Mouse (Mus musculus) cerebellum, adult 9-10 months (tissue): ENCODE results near the gene Mrps17.
A peak's percentile ranks its signal among the peaks of the same experiment; 100 is the strongest.
"Not testable (repeated sequence)": the region's sequence is repeated elsewhere in the genome, so short reads cannot be mapped to it uniquely, and the experiment has no call there.

Experiments
- DNase-seq: peaks from one replicate; pipeline ENCODE4 v3.0.0; 2022

The Mrps17 gene

DNA sequence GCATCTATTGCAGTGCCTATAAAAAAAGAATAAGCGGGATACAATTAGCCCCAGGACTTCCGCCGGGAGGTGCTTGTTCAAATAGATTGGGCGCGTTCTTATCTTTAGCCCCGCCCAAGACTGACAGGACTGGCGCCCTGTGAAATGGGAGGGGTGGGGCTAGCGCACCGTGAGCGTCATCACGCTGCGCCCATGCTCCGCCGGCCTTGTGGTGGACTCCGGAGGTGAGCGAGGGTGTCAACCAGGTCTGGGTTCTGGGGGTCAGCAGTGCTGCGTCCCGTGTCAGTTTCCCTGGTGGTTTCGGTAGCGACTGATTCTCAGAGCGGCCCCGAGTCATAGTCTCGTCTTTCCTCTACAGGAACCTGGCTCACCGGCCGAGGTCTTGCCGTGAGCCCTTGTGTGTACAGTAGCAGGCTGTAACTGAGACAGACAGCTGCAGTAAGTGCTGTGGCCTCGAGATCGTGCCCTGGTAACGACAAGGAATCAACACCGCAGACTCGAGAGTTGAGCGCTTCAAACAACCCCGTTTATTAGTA, at the start of gene Mrps17:
Gene Mrps17, plus strand, starts transcription at position 172 of the 536 bp plus-strand sequence.
- peak; percentile 95 for DNase-seq

DNA sequence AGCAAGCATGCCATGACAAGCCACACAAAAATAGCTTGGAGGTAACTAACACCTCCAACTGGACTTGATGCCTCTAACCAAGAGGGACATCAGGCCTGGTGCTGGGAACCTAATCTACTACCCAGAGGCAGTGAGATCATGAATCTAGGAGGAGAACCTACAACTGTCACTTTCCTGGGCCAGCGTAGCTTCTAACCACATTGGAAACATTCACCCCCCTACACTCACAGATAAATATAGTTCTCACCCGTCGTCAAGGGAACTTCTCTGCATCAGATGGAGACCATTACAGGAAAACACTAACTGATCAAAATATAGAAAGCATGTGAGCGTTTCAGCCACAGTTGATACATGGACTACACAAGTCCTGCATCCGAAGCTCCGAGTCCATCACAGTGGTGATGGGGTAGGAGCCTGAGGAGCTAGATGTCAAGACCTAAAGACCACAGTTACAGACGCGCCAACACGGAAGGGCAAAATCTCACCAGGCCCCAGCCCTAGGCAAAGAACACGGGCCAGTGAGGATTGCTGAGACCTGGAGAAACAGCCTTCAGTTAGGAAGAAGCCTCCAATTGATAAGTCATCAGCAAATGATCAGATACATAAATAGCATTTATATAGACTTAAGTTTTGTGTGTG, 48.9 kb upstream of the Mrps17 start:
- DNase-seq, result no peak

DNA sequence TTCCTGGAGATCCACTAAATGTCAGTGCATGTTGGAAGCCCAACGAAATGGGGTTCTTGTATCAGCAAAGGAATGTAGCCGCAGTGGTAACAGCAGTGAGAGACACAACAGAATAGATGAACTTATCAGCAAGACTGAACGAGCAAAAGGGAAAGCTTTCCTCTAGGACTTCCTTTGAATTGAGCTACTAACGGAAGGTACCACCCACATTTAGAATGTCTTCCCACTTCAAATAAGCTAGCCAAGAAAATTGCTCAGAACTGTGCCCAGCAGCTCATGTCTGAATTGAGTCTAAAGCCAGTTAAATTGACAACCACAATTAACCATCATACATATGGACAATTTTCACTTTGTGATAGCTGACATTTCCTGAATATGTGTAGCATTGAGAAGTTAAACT, 47.4 kb upstream of the Mrps17 start:
- no peak for DNase-seq

DNA sequence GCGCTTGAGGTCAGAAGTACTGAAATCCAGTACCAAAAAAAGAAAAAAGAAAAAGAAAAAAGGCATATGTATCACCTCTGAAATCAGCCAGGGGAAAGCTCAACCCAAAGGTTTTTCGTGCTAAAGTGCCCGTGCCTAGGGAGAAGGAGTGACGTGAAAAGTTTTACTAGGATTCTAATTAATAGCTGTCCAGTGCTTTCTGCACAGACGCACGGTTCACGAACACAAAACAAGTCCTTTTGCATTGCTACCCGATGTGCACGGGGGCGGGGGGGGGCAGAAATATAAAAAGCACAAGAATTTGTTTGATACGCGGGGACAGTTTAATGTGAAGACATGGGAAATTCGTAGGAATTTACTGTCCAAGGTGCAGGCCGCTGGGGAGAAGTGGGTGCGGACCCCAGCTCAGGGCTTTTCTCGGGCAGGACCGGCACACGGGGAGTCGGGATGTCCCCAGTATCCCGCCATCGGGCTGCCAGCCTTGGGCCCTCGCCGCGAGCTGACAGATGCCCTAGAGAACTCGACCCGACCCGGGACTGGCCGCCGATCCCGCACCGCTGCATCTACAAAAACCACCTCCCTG, 45.8 kb upstream of the Mrps17 start:
- DNase-seq, result no peak

DNA sequence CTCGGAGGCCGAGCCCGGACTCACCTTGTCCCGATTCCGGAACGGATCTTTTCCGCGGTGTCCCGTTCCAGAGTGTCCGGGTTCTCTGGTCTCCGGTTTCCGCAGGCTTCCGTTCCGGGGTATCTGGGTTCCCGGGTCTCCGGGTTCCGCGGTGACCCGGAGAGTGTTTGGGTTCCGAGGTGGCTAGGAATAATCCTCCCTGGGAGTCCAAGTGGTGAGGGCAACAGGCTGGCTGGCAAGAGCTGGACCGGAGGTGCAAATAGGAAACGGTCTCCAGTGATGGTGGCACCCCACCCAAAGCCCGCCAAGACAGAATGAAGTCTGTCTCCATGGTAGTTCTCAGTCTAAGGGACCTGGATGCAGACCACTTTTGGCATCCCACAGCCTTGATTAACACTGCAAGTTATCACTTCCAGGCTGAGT, 45.2 kb upstream of the Mrps17 start, which contains the start of gene Zfp11:
Gene Zfp11, minus strand, starts transcription at position 64 of the 423 bp plus-strand sequence.
- peak; percentile 87 for DNase-seq

DNA sequence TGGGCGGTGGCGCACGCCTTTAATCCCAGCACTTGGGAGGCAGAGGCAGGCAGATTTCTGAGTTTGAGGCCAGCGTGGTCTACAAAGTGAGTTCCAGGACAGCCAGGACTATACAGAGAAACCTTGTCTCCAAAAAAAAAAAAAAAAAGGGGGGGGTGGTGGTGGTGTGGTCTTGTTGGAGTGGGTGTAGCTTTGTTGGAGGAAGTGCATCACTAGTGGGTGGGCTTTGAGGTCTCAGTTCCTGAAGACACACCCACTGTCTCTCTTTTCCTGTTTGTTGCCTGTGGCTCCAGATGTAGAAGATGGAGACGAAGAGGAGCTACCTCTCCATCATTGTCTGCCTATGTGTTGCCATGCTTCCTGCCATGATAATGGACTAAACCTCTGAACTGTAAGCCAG, 30.2 kb upstream of the Mrps17 start:
- not testable (repeated sequence) for DNase-seq

DNA sequence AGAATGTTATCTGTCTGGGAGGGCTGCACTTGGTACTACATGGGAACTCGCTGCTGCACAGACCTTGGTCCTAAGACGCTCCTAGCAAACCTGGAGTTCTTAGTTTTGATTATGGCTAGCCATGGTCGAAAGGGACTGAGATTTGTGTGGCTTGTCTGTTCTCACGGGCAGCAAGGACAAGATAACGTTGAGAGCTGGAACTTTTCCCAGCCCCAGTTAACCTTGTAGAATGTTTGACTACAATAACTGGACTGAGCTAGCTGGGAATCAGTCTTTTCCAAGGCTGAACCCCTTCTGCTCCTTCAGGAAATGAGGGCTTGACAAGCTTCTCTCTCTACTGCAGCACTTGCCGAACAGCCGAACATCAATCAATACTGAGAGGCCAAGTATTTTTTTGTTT, 27.7 kb upstream of the Mrps17 start:
- no peak for DNase-seq

DNA sequence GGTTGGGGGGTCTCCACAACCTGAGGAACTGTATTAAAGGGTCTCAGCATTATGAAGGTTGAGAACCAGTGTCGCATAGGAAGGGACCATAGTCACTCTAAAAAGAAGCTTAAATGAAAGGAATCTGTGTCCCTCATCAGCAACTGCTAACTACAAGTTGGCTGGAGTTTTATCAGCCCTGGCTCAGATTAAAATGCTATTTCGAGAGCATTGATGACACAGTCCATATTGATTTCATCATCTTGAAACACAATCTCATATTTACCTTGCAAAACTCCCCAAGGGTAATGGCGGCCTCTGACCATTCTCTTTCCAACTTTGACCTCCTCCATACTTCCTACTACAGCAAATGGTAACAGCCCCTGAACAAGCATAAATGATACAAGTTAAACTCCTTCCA, 24.8 kb upstream of the Mrps17 start:
- DNase-seq, result no peak

DNA sequence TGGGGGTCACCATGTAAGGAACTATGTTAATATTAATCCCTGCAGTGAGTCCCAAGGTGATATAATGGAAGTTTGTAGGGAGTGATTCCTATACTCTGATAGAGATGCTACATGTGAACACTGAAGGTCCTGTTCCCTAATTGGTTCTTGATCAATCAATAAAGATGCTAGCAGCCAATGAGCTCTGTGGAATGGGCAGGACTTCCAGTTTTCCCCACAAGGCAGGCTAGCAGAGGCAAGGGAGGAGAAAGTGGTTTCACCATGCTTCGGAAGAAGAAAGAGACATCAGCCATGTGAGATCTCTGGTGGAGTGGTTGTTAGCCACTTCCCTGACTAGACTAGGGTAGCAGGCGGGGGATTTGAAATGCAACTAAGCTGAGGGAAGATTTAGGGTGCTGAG, 14.8 kb upstream of the Mrps17 start:
- DNase-seq, result no peak

DNA sequence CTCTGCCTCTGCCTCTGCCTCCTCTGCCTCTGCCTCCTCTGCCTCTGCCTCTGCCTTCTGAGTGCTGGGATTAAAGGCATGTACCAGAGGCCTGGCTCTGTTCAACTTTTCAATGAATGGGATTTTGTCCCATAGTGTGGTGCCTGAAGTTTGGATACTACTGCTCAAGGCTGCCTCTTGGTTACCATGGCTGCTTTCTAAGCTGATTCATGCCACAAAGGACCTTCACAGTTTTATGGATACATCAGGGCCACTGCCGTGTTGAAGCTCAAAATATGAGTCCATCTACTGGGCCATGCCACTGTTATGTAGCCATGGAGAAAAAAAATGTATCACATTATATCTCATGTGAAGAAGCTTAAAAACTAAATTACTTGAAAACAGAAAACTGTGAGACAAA, 13.6 kb upstream of the Mrps17 start:
- no peak for DNase-seq

DNA sequence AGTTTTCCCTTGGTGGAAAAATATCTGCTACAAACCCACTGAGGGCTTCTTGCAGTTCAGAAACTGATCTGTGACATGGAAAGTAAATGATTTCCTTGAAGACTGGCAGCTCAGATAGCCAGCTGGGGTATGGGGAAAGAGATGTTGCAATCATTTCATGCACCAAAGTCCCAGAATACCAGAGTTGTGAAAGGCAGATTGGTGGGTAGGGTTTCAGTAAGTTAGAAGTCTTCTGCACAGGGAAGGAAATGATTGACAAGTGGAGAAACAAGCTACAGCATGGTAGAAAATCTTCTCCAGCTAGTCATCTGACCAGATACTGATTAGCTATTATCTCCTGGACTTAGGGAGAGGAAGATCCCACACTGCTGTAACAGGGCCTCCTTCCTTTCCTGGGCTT, 11.9 kb upstream of the Mrps17 start:
- DNase-seq, result no peak

DNA sequence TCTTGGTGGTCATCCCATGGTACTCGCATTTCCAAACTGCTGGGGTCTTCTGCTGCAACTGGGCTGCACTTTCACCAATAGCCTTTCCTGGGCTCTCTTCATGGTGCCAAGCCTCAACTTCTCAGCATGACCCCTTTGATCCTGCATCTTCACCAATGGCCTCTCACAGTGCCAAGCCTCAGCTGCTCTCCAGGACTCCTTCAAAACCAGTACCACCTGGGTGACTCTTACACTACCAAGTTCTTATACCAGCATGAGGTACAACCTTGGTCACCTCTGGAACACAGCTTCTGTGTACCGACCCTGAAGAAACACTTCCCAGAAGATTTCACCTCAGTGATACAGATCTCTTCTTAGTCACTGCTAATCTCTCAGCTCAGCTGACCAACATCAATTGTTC, 6.9 kb upstream of the Mrps17 start, which contains the start of gene Sept14:
Gene Sept14, minus strand, starts transcription at position 101 of the 400 bp plus-strand sequence.
- DNase-seq, result no peak

DNA sequence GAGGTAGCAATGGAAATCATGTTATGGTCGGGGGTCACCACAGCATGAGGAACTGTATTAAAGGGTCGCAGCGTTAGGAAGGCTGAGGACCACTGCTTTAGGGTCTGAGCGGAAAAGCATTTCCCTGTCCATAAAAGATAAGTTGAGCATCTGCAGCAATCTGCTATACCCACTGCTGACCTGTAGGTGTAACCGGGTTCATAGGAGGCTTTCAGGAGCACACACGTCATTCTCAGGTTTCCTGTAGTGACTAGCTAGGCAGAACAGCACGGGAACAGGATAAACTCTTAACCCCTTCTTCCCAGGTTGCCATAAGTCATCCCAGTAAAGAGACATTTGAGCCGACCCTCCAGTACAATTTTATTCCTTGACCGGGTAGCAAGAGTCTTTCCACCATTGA, 1.7 kb downstream of the Mrps17 start:
- DNase-seq, result no peak

DNA sequence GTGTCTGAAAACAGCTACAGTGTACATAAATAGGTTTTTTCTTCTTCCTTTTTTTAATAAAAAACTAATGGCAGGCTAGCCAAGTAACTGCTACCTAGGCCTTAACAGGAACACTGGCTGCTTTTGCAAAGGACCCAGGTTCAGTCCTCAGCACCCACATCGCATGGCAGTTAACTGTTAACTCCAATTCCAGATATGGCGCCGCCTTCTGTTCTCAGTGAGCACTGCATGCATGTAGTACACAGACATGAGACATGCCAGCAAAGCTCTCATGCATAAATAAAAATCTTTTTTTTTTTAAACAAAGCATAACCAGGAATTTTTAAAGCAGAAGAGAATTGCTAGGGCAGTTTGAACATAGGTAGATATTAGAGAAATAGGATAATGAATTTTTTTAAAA, 4.9 kb downstream of the Mrps17 start:
- DNase-seq, result no peak

DNA sequence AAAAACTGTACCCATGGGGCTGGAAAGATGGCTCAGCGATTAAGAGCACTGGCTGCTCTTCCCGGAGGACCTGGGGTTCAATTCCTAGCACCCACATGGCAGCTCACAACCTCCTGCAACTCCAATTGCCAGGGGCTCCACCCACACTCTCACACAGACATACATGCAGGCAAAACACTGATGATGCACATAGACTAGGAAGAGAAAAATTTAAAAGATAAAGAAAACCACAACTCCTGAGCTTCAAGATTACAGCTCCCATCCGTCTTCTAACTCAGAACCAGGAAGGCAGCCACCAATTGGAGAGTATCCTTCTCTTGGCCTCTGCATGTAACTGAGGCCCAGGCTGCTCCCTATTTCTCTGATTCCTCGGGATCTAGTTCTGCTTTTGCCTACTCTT, 9.0 kb downstream of the Mrps17 start:
- no peak for DNase-seq

DNA sequence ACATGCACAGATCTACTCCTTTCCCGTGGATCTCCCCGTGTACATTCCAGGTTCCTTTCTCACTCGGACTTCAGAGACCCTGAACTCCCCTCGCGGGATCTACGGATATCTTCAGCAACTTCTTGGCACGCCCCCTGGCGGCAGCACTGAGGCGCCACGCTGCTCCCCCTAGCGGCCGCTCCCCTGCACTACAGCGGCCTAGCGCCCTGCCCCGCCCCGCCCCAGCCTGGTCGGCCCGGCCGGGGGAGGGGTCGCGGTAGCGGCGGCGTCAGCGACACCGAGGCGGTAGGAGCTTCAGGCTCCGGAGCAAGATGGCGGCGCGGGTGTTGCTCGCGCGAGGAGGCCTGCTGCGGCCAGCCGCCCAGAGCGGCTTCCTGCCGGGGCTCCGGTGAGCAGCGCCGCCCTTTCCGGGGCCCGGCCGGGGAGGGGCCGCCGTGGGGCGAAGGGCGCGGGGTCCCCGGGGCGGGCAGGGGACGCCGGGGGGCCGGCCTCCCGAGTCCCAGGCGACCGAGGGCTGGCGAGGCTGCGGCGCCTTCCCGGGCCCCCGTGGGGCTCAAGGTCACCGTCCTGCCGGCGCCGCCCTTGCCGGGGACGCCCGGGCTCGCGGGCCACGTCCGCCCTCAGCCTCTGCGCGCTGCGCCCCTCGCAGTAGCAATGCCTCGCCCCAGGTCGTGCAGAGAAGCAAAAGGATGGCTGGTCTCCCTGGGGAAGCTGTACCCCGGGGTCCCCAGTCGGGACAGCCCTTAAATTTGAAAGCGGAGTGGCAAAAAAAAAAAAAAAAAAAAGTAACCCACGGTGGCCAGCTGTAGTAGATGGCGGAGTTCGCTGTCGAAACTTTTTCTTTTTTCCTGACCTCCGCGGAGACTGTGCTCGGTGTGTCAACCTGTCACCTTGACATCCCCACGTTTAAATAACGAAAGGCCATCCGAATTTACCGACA, 9.8 kb downstream of the Mrps17 start, which contains the start of gene Nipsnap2:
Gene Nipsnap2, plus strand, starts transcription at position 230 of the 940 bp plus-strand sequence.
- peak; percentile 92 for DNase-seq

DNA sequence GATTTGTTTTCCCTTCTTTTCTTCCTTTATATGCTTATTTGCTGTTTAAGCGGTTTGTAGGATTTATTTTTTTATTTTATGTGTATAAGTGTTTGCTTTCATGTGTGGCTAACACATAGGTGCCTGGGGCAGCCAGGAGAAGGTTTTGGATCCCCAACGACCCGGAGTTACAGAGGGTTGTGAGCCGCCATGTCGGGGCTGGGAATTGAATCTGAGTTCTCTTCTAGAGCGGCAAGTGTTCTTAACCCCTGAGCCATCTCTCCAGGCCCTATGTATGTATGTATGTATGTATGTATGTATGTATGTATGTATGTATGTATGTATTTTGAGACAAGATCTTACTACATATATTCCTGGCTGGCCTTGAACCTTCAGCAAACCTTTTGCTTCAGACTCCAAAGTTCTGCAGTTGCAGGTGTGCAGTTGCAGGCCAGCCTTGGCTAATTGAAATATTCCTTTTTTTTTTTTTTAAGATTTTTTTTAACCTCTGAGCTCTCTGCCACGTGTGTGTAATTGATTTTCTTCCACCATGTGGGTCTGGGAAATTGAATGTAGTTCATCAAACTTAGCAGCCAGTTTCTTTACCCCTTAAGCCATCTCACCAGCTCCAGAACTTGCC, 10.6 kb downstream of the Mrps17 start:
- DNase-seq, result no peak

DNA sequence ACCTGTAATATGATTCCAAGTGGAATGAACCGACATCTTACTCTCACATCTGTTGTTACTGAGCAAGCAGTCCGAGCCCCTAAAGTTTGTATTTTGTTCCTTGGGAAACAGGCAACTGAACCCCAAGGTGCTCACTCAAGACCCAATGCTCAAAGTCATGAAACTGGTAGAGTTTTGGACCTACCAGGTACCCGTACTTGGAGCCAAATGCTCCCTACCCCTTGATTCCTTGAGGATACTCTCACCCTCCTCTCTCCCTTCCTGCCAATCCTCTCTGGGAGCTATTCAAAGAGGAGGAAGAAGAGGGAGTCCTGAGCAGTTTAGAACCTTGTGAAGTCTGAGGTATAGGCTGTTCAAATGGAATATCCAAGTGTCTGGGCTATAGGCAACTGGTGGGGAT, 11.5 kb downstream of the Mrps17 start:
- no peak for DNase-seq

DNA sequence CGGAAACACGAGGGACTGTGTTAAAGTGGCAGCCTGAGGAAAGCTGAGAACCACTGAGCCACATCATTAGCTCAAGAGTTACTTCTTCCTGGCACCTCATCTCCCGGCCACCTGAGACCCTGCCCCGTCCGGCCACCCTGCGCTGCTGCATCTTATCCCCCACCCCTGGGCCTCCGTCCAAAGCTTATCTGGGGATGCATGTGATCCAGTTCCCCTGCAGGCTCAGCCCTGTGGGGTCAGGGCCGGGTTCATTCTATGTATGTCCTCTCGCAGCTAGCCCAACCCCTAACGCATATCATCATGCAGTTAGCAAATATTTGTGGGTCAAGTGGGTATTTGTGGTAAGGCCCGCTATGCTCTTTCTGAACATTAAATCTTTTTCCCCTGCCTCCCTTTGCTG, 14.0 kb downstream of the Mrps17 start:
- DNase-seq, result no peak

DNA sequence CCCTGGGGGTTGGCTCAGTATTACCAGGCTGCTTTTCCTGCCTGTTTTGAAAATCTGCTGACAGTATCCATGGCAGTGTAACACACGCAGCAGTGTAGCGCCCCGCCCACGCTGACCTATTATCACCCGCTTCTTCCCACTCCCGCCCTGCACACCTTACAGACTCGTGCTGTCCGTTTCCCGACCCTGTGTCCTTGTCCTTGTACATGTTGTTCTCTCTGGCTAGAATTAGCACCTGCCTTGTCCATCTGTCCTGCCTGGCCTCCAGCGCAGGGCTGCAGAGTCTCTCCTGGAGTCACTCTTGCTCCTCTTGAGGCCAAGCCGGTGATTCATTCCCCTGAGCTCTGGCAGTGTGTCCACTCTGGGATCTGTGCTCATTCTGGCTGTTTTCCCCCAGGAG, 15.0 kb downstream of the Mrps17 start:
- DNase-seq, result peak; percentile 88

DNA sequence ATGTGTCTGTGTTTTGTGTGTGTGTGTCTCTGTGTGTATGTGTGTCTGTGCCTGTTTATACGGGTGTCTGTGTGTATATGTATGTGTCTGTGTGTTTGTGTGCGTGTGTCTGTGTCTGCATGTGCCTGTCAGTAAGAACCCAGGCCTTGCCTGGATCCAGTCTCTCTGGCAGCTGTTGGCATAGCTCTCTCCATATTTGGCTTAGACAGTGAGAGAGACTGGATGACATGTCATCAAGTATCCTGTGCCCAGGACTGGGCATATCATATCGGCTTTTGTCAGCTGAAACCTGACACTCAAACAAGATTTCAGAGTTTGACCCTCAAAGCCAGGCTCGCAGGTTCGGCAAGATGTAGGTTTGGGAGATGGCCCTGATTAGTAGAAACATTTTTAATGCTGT, 15.7 kb downstream of the Mrps17 start:
- peak; percentile 50 for DNase-seq

DNA sequence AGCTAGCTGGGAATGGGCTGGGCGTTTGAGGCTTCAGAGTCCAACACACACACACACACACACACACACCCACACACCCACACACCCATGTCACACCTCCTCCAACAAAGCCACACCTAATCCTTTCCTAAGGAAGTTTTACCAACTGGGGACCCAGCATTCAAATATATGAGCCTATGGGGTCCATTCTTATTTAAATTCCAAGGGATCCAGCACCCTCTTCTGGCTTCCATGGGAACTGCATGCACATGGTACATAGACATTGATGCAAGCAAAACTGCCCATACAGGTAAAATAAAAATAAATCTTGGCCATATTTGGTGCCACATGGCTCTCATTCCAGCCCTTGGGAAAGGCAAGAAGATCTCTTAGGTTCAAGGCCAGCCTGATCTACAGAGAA, 25.7 kb downstream of the Mrps17 start:
- DNase-seq, result peak; percentile 46
